Mouse (Mus musculus): ENCODE results near the gene Inava.
A peak's percentile ranks its signal among the peaks of the same experiment; 100 is the strongest.

Gene Inava

DNA sequence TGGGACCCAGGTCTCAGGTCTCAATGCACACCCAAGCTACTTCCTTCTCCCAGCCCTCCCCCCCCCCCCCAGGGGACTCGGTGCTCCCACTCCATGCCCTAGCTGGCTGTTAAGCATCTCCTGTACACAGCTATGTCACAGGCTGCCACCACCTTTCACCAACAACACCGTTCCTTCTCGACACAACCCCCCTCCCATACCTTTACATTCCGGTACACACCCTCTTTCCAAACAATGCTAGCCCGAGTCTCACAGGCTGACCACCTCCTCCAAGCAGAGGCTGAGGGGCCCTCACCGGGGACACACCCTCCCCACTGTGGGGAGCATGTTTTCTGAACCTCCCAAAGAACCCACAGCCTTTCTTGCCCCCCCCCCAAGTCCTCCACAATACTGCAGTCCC lies 2.5 kb downstream of the Inava start:
- DNase-seq (ENCODE audit: low read depth, low spot score) = no peak

DNA sequence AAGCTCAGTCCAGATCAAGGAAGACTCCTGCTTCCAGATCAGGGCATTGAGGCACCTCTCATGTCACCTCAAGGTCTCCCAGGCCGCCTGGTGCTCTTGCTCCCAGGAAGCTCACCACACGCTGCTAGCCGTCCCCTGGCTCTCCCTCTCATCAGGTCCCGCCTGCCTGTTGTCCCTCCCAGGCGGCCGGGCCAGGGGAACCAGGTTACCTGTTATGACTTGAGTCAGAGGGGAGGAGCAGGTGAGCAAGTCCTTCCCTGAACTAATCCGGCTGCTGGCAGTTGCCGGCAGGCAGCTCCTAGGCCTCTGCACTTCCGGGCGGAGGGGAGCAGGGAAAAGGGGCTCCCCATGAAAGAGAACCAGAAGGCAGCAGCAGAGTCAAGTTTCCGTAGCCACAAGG lies 3.9 kb downstream of the Inava start:
- no peak for DNase-seq (ENCODE audit: low read depth, low spot score)

DNA sequence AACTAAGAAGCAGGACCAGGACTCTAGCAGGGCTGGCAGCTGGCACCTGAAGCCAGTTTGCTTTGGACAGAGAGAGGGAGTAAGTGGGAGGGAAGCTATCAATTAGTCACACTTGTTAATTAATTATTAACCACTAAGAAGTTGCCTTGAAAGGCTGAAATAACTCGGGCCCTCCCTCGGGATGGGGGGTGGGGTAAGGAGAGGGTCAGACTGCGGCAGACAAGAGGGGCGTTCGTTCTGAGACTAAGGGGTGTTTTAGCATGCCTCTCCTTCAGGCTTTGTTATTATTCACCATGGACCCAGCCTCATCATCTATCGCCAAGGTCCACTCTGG lies 5.1 kb downstream of the Inava start:
- peak; percentile 34 for DNase-seq (ENCODE audit: low read depth, low spot score)

DNA sequence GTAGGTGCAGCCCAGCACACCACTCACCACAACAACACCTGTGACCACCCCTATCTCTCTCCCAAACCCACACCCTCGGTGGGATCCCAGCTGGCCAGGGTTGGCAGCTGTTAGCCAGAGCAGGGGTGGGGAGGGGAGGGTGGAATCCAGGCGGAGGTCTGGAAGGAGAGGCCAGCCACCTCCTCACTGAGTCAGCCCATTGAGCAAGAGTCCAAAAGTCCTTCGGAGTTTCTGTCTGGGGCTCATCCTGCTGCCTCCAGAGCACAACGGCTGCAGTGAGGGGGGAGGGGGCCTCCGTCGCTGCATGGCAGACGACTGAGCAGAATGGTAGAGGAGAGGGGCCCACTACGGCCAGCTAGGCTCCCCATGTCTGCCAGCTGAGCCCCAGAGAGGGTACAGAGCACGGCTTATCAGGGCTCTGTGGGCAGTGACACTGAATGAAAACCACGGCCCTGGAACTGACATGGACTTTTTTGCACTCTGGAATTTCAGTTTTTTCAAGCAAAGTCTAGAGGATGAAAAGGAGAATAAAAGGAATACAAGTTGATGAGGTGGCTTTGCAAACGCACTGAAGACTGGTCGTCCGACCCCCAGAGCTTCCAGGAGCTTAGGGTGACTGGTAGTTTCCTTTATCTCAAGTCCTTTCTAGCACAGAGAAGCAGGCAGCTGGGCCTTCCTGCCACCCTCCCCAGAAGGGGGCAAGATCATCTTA lies 5.6 kb downstream of the Inava start:
- no peak for DNase-seq (ENCODE audit: low read depth, low spot score)

DNA sequence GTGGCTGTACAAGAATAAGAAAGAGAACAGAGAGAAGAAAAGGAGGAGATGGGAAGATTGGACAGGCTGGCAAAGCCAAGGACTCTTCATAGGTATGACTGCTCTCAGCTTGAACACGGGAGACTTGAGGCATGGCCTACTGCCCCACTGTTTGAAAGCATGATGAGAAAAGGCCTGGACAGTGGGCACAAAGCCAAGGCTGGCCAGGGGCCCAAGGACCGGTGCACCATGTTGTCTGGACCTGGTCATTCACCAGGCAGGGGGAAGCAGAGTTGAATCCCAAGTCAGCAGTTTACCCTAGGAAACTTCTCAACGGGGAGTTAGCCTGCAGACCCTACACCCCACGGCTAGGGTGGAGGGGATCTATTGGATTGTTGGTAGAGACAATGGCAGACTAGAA lies 6.2 kb downstream of the Inava start:
- no peak for DNase-seq (ENCODE audit: low read depth, low spot score)

DNA sequence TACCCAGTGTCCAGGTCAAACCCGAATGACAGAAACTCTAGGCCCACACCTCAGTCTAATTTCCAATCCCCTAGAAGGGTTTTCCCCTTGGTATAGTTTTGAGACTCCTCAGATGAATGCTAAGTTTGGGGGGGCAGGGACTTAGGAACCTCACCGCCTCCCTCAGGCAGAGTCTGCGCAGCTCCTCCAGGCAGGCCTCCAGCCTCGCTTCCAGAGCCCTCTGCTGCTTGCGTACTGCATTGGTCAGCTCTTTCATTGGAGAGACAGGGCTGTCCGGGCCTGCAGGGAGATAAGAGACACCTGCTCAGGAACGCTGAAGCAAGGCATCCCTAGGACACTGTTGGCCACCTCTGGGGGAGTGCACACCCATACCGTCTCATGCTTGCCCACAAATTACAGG lies 7.4 kb downstream of the Inava start:
- DNase-seq (ENCODE audit: low read depth, low spot score) = no peak

DNA sequence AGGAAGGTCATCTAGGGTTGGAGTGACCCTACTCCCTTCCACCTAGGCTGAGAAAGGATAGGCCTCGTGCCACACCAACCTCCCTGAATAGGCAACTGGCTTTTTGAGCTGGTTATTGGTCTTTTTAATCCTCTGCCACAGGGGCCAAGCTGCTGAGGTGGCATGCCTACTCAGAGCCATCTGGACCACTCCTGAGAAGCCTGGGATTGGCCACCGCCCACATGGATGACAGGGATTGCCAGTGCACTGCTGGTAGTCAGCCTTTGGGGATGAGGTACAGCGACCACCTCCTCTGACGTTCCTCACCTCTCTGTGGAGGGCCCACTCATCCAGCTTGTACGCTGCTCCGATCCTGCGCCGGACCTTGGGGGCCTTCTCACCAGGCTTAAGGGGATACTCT lies 8.2 kb downstream of the Inava start:
- no peak for DNase-seq (ENCODE audit: low read depth, low spot score)

DNA sequence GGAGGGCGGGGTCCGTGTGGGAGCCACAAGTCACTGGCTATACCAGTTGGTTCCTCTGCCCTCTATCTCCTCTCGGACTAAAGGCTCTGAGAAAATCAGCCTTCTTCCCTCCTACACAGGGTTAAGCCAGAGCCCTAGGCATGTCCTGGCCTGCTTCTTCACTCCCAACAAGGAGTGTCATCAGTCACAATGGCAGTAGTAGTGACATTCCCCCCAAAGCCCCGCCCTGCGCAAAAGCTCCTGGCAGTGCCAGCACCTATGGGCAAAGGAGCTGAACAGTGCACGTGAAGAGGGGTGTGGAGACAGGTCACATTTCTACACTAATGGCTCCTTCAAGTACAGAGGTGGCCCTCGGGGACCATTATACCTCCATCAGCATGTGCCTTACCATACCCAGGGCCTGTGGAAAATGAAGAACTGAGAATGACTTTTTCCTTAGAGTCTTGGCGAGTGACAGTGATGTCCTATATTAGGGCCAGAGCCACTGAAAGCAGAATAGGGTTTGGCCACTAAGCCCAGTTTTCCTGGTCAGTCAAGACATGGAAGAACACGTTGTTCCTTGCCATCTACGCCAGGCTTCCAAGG lies 10.2 kb downstream of the Inava start:
- no peak for DNase-seq (ENCODE audit: low read depth, low spot score)

DNA sequence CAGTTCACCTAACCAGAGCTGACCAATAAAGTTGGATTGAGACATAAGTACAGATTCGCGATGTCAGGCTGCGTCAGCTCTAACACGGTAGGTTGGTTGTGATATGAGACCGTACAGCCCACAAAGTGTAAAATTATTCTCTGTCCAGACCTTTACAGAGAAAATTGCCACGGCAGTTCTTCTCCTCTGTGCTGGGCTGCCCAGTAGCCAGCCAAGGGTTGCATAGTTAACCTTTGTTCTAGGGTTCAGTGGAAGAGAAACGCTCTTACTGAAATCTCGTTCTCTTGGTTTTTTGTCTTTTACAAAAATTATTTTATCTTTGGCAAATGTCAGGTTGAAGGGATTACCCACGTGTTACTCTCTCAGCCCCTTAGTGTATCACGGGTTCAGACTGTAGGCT lies 11.7 kb downstream of the Inava start:
- no peak for DNase-seq (ENCODE audit: low read depth, low spot score)

DNA sequence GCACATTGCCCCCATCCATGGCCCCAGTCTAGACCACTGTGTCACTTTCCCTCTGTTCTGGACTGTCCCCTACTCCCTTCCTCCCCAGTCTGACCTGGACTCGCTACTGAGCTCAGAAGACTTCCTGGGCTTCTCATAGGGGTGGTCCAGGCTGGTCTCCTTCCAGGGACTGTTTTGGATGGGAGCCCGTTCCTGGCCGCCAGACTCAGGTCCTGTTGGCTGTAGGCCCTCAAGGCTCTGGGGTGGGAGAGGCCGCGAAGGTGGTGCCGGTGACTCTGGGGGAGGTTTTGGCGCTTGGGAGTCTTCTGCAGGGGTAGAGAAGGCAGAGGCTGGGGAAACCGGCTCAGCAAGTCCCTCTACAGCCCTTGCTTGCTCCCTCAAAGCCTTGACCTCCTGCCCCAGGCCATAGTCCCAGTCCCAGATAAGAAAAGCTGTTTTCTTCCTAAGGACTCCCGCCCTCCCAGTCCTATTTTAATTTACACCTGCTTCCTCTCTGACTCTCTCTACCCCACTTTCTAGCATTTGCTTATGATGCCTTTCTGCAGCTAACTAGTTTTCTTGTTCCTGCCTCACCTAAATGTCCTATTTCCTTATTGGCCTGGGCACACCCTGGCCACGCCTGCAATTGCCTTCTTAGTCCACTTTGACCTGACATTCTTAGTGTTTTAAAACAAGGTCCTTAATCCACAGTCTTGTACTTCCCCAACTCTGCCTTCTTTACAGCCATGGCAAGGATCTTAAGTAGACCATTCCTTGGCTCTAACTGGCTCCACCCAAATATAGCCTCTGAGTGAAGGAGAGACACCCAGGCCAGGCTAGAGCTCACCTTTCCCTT lies 13.8 kb downstream of the Inava start:
- DNase-seq (ENCODE audit: low read depth, low spot score) = no peak

DNA sequence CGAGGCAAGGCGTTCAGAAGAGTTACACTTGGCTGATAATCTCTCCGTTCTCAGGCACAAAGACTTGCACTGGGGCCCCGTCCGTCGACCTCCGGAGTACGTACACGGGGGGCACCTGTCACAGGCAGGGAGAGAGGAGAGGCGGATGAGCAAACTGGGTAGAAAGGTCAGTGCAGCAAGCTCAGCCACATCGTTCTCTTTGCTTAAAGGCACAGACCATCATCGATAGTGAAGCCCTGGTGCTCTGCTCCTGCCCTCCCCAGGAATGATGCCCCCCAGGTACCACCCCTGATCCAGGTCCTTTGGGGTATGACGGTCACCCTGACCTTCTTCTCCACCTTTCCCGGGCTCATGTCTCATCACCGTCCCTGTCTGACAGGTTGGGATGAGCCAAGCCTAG lies 19.8 kb downstream of the Inava start:
- no peak for DNase-seq (ENCODE audit: low read depth, low spot score)

DNA sequence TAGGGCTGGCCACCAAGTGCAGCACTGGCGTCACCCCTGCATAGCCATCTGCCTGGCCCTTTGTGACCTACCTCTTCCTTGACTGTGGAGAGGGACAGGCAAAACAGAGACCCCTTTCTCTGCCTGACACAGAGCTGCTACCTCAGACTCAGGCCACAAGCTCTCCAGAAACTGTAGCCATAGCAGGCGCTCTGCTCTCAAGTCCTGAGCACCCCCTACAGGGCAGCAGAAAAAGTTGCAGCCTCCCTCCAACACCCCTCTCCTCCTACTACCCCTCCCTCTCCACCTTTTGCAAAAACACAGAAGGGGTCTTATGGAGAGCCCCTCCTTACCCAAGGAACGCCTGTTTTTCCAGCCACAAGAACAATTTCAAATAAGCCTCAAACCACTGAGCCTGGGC lies 21.3 kb downstream of the Inava start, which contains the start of gene Mroh3:
Gene Mroh3 (minus strand): TSS at position 26 of the 400 bp plus-strand sequence.
- peak; percentile 50 for DNase-seq (ENCODE audit: low read depth, low spot score)

DNA sequence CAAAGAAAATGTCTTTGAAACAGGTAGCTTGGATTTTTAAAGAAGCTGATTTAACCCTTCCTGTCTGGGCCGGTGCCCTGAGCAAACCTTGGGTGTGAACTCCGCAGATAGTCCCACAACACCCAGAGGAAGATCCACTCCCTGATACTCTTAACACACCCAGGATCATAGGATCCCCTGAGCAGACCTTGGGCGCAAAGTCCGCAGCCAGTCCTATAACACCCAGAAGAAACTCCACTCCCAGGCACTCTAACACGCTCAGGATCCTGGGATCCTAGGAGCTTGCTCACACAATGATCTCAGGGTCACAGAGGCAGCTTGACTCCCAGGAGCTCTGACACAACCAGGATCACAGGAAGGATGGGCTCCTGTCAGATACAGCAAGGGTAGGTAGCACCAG lies 44.0 kb downstream of the Inava start:
- DNase-seq (ENCODE audit: low read depth, low spot score) = no peak

DNA sequence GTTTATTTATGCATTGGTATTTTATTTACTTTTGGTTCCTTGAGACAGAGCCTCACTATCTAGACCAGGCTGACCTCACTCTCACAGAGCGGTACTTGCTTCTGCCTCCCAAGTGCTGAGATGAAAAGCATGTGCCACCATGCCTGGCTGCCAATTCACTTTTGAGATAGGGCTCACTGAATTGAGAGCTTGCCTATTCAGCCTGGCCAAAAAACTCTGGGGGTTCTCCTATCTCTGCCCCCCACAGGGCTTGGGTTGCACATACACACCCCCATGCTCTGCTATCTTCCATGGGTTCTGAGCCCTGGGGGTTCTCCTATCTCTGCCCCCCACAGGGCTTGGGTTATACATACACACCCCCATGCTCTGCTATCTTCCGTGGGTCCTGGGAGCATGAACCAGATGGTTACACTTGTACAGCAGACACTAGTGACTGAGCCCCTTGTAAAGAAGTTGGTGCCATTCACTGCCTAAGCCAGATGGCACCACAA lies 54.5 kb downstream of the Inava start:
- no peak for DNase-seq (ENCODE audit: low read depth, low spot score)

DNA sequence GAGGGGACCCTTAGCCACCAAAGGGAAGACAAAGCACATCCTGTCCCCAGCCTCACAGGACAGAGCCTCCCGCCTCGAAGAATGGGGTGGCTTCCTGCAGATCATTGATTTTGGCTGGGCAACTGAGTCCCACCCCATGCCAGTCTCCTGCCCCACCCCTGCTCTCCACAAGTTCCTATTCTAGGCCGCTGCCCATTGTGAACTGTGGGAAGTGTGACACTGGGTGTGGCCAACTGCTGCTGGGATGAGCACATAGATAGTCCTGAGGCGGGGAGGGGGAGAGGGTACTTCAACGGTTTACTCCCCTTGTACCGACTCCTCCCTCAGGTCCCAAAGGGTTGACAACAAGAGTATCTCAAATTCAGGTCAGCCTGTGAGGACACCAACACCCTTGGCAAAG lies 55.3 kb downstream of the Inava start:
- DNase-seq (ENCODE audit: low read depth, low spot score) = no peak

DNA sequence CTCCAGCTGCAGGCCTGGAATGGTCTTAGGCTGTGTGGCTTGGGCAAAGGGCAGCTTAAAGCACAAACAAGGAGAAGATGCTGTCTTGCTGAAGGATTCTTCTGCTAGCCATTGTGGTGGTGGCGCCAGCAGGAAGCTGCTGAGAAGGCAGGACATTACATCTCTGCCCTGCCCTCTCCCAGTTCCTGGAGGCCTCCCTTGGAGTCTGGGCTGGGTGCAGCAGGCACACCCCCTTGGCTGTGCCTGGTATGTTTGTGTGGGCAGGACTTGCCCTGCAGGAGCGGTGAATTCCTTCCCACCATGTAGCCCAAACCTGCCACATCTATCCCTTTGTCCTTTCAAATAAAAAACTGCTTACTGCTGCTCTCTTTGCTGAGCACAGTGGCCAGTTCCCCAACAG lies 57.0 kb downstream of the Inava start:
- no peak for DNase-seq (ENCODE audit: low read depth, low spot score)

DNA sequence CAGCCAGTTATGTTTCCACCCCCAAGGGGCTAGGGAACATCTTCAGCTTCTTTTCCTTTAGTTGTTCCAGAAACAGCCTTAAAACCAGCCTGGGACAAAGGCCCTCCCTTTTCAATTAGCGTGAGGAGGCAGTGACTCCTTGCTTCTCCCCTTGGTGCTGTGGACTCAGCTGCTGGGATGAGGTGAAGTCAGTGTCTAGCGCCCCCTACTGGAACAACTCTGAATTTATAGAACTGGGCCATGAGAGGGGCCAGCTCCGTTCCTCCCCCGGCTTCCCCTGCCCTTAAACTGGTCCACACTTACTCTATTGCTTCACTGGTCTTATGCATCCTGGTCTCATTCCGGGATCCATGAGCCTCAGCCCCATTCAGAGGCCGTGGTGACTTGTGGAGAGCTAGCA lies 58.9 kb downstream of the Inava start:
- peak; percentile 73 for DNase-seq (ENCODE audit: low read depth, low spot score)

DNA sequence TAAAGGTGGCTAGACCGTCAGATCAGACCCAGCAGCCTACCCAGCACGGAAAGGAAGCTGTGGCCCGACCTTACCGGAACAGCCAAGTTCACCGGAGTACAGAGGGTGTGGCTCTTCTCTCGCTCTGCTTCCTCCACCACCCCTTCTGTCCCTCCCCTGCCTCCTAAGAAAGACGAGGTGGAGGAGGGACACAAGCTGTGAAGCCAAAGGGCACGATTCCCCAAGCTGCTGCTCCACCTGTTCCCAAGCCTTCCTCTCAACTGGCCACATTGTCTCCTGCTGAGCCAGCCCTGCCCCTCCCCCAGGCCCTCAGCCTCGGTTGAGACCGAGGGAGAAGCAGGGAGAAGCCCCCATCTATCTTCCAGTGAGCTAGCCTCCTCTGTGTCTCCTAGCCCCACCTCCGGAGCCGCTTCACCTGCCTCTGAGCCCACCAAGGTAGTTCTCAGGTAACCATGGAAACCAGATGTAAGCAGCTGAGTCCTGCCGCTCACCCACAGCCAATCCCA lies 59.9 kb downstream of the Inava start:
- peak; percentile 50 for DNase-seq (ENCODE audit: low read depth, low spot score)

DNA sequence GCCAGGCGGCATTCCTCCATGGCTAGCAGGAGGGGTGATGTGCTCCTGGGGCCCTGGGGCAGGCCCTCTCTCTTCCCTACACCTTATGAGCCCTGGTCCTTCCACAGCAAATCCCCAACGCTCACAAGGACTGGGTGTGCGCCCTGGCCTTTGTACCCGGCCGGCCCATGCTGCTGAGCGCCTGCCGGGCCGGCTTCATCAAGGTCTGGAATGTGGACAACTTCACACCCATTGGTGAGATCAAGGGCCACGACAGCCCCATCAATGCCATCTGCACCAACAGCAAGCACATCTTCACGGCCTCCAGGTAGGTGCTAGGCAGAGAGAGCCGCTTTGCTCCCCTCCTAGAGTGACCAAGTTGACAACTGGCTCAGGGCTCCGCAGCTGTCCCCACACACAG lies 61.4 kb downstream of the Inava start:
- DNase-seq (ENCODE audit: low read depth, low spot score) = no peak

DNA sequence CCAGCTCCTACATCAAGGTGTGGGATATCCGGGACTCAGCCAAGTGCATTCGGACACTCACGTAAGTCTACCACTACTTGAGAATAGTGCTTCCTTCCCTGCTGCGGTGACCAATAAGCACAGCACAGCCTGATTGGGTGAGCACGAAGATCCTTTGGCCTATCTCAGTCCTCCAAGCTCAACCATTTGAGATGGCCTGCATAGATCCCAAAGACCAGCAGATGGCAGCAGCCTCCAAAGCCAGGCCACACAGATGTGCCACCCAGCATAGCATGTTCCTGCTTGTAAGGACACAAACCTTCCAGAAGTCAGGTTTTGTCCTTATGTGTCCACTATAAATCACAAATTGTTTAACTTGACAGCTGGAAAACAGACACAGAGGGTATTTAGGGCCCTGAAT lies 64.0 kb downstream of the Inava start:
- peak; percentile 89 for DNase-seq (ENCODE audit: low read depth, low spot score)

DNA sequence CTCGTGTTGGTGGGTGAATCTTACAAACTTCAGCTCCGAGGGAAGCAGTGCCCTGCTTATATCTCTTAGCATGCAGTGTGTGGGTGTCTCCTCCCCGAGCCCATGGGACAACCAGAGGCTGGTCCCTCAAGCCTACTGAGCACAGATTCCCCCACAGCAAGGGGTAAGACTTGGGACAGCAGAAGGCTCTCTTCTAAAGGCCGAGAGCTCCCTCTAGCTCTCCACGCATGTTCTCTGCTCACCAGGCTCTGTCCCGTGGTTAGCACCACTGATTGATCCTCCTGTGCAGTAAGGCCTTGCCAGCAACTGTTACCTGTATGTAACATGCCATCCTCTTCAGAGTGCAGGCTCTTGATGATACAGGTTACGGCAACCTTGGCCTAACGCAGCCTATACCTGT lies 66.4 kb downstream of the Inava start:
- DNase-seq (ENCODE audit: low read depth, low spot score) = no peak

DNA sequence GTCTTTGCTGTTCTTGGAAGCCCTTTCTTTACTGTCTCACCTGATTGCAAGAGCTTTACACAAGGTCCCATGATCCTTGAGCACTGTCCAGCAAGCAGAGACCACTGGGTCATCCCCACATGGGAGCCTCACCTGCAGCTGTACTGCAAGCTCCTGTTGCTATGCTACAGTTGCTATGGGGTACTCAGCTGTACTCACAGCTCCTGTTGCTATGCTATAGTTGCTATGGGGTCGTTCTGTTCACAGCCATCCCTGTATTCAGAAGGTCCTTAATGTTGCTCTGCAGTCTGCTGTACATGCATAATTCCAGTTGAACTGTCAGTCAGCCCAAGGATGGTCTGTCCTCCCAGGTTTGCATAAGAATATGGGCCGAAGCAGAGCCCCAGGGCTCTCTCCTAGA lies 68.6 kb downstream of the Inava start:
- no peak for DNase-seq (ENCODE audit: low read depth, low spot score)
